Mouse (Mus musculus) MEL (cell line): ENCODE measurements around the gene Fam172a. TPM values are rescaled to one million over a fixed set of nuclear protein-coding genes. Genes with fewer than 3 reads are reported as not detected.
A peak's percentile ranks its signal among the peaks of the same experiment; 100 is the strongest.

ENCODE experiments used
- DNase-seq: peaks from one replicate; pipeline ENCODE4 v3.0.0; 2011; ENCODE audit warnings: low read depth, low spot score
- H3K27ac ChIP-seq: 2 replicates; pipeline ENCODE4 v1.5.1; 2012; ENCODE audit warnings: low read depth, mild to moderate bottlenecking, control low read depth, low read length, moderate library complexity; ENCODE audit not compliant: control insufficient read depth
- H3K27me3 ChIP-seq, 2 experiments: fragments of 150-350 bp in 1 of 2; sonication (generic) in 1 of 2; 2 replicates each; pipeline ENCODE4 v1.6.1; 2012; ENCODE audit warnings: low read length in 2 of 2, mild to moderate bottlenecking in 2 of 2, improper control_type of control experiment in 1 of 2, moderate library complexity in 1 of 2; ENCODE audit not compliant: insufficient read depth in 2 of 2, control insufficient read depth in 1 of 2
- H3K36me3 ChIP-seq, 2 experiments: 2 replicates each; pipeline ENCODE4 v1.6.1; 2012 to 2014; ENCODE audit warnings: low read length in 2 of 2, improper control_type of control experiment in 1 of 2, inconsistent platforms in 1 of 2, mild to moderate bottlenecking in 1 of 2; ENCODE audit not compliant: insufficient read depth in 2 of 2, control insufficient read depth in 1 of 2
- H3K4me1 ChIP-seq, 2 experiments: fragments of 150-350 bp in 1 of 2; sonication (generic) in 1 of 2; 2 replicates each; pipeline ENCODE4 v1.6.1; 2012; ENCODE audit warnings: low read length in 2 of 2, improper control_type of control experiment in 1 of 2, mild to moderate bottlenecking in 1 of 2; ENCODE audit not compliant: insufficient read depth in 2 of 2, control insufficient read depth in 1 of 2
- H3K4me3 ChIP-seq, 2 experiments: fragments of 150-350 bp in 1 of 2; sonication (generic) in 1 of 2; 2 replicates each; pipeline ENCODE4 v1.5.1; 2012; ENCODE audit warnings: low read depth in 2 of 2, low read length in 2 of 2, mild to moderate bottlenecking in 2 of 2, moderate library complexity in 2 of 2, control low read depth in 1 of 2, improper control_type of control experiment in 1 of 2; ENCODE audit not compliant: control insufficient read depth in 1 of 2, insufficient read depth in 1 of 2
- H3K79me2 ChIP-seq: 2 replicates; pipeline ENCODE4 v1.6.1; 2012; ENCODE audit warnings: mild to moderate bottlenecking, low read length, moderate library complexity; ENCODE audit not compliant: control insufficient read depth, poor library complexity, insufficient read depth
- H3K9ac ChIP-seq: 2 replicates; pipeline ENCODE4 v1.6.1; 2012; ENCODE audit warnings: low read depth, mild to moderate bottlenecking, control low read depth, low read length, moderate library complexity; ENCODE audit not compliant: control insufficient read depth, poor library complexity, severe bottlenecking
- H3K9me3 ChIP-seq: fragments of 150-350 bp; sonication (generic); replicated peaks from 2 replicates; pipeline ENCODE4 v1.6.1; 2012; ENCODE audit warnings: mild to moderate bottlenecking, low read length, improper control_type of control experiment, moderate library complexity; ENCODE audit not compliant: insufficient read depth
- BHLHE40 ChIP-seq: IDR thresholded peaks from 2 replicates; pipeline ENCODE4 v1.6.1; 2012; ENCODE audit warnings: low read depth, mild to moderate bottlenecking, inconsistent platforms, low read length, improper control_type of control experiment, borderline replicate concordance
- CHD1 ChIP-seq: IDR thresholded peaks from 2 replicates; pipeline ENCODE4 v1.6.1; 2012; ENCODE audit warnings: low read depth, mild to moderate bottlenecking, inconsistent platforms, low read length, improper control_type of control experiment
- CHD2 ChIP-seq: IDR thresholded peaks from 2 replicates; pipeline ENCODE4 v1.6.1; 2011; ENCODE audit warnings: low read length, improper control_type of control experiment
- CTCF ChIP-seq, 3 experiments: IDR thresholded peaks in 2 of 3; conservative IDR thresholded peaks in 1 of 3; 2 replicates each; pipeline ENCODE4 v1.5.1; 2011 to 2012; ENCODE audit warnings: low read length in 3 of 3, low read depth in 2 of 3, mild to moderate bottlenecking in 2 of 3, improper control_type of control experiment in 1 of 3, inconsistent platforms in 1 of 3, mixed read lengths in 1 of 3, moderate library complexity in 1 of 3; ENCODE audit not compliant: control insufficient read depth in 1 of 3, insufficient read depth in 1 of 3, poor library complexity in 1 of 3, severe bottlenecking in 1 of 3
- E2F4 ChIP-seq: IDR thresholded peaks from 2 replicates; pipeline ENCODE4 v1.6.1; 2011; ENCODE audit warnings: low read depth, low read length, improper control_type of control experiment, borderline replicate concordance
- ELF1 ChIP-seq: IDR thresholded peaks from 2 replicates; pipeline ENCODE4 v1.6.1; 2014; ENCODE audit warnings: low read depth, mild to moderate bottlenecking, inconsistent platforms, low read length, improper control_type of control experiment, moderate library complexity
- EP300 ChIP-seq, 2 experiments: IDR thresholded peaks; 2 replicates each; pipeline ENCODE4 v1.6.1; 2011; ENCODE audit warnings: improper control_type of control experiment in 2 of 2, low read length in 2 of 2, low read depth in 1 of 2, mild to moderate bottlenecking in 1 of 2
- GABPA ChIP-seq: IDR thresholded peaks from 2 replicates; pipeline ENCODE4 v1.6.1; 2012; ENCODE audit warnings: low read depth, mild to moderate bottlenecking, inconsistent platforms, low read length, improper control_type of control experiment, moderate library complexity
- GATA1 ChIP-seq: IDR thresholded peaks from 2 replicates; pipeline ENCODE4 v1.6.1; 2011; ENCODE audit warnings: low read depth, low read length, improper control_type of control experiment
- HCFC1 ChIP-seq: IDR thresholded peaks from 2 replicates; pipeline ENCODE4 v1.6.1; 2012; ENCODE audit warnings: low read depth, mild to moderate bottlenecking, inconsistent platforms, low read length, improper control_type of control experiment, moderate library complexity
- JUND ChIP-seq: IDR thresholded peaks from 2 replicates; pipeline ENCODE4 v1.6.1; 2011; ENCODE audit warnings: low read depth, mild to moderate bottlenecking, improper control_type of control experiment, low read length
- KAT2A ChIP-seq: conservative IDR thresholded peaks from 2 replicates; pipeline ENCODE4 v1.6.1; 2012; ENCODE audit warnings: low read depth, low read length, improper control_type of control experiment, inconsistent platforms
- MAFK ChIP-seq: IDR thresholded peaks from 2 replicates; pipeline ENCODE4 v1.6.1; 2011; ENCODE audit warnings: low read depth, mild to moderate bottlenecking, low read length, improper control_type of control experiment, borderline replicate concordance
- MAX ChIP-seq: IDR thresholded peaks from 2 replicates; pipeline ENCODE4 v1.6.1; 2011; ENCODE audit warnings: low read length, improper control_type of control experiment
- MEF2A ChIP-seq: IDR thresholded peaks from 2 replicates; pipeline ENCODE4 v1.6.1; 2014; ENCODE audit warnings: low read depth, mild to moderate bottlenecking, inconsistent platforms, low read length, improper control_type of control experiment; ENCODE audit not compliant: poor library complexity, insufficient replicate concordance, severe bottlenecking; ENCODE audit errors: extremely low read depth
- MXI1 ChIP-seq: IDR thresholded peaks from 2 replicates; pipeline ENCODE4 v1.6.1; 2011; ENCODE audit warnings: mild to moderate bottlenecking, low read depth, low read length, improper control_type of control experiment
- MYB ChIP-seq: IDR thresholded peaks from 2 replicates; pipeline ENCODE4 v1.6.1; 2011; ENCODE audit warnings: mild to moderate bottlenecking, low read depth, low read length, improper control_type of control experiment
- MYC ChIP-seq: IDR thresholded peaks from 2 replicates; pipeline ENCODE4 v1.6.1; 2011; ENCODE audit warnings: low read depth, mild to moderate bottlenecking, low read length, improper control_type of control experiment, moderate library complexity
- NELFE ChIP-seq: IDR thresholded peaks from 2 replicates; pipeline ENCODE4 v1.6.1; 2011; ENCODE audit warnings: low read depth, low read length, improper control_type of control experiment
- NRF1 ChIP-seq: IDR thresholded peaks from 2 replicates; pipeline ENCODE4 v1.6.1; 2014; ENCODE audit warnings: low read depth, mild to moderate bottlenecking, inconsistent platforms, low read length, improper control_type of control experiment, moderate library complexity; ENCODE audit not compliant: poor library complexity, insufficient read depth, severe bottlenecking
- POLR2A ChIP-seq, 2 experiments: IDR thresholded peaks; 2 replicates each; pipeline ENCODE4 v1.6.1; 2011 to 2012; ENCODE audit warnings: low read length in 2 of 2, mild to moderate bottlenecking in 2 of 2, control low read depth in 1 of 2, improper control_type of control experiment in 1 of 2, low read depth in 1 of 2, moderate library complexity in 1 of 2; ENCODE audit not compliant: control insufficient read depth in 1 of 2, insufficient read depth in 1 of 2, poor library complexity in 1 of 2
- POLR2AphosphoS2 ChIP-seq: IDR thresholded peaks from 2 replicates; pipeline ENCODE4 v1.6.1; 2011; ENCODE audit warnings: low read length, improper control_type of control experiment
- RAD21 ChIP-seq: IDR thresholded peaks from 2 replicates; pipeline ENCODE4 v1.6.1; 2011; ENCODE audit warnings: mild to moderate bottlenecking, low read depth, low read length, improper control_type of control experiment
- RCOR1 ChIP-seq: IDR thresholded peaks from 2 replicates; pipeline ENCODE4 v1.6.1; 2012; ENCODE audit warnings: low read depth, mild to moderate bottlenecking, inconsistent platforms, low read length, improper control_type of control experiment
- SIN3A ChIP-seq: IDR thresholded peaks from 2 replicates; pipeline ENCODE4 v1.6.1; 2012; ENCODE audit warnings: low read length, improper control_type of control experiment, inconsistent platforms
- SMC3 ChIP-seq: IDR thresholded peaks from 2 replicates; pipeline ENCODE4 v1.6.1; 2011; ENCODE audit warnings: low read depth, low read length, improper control_type of control experiment
- TAL1 ChIP-seq: IDR thresholded peaks from 2 replicates; pipeline ENCODE4 v1.6.1; 2012; ENCODE audit warnings: mild to moderate bottlenecking, inconsistent platforms, low read length, moderate library complexity, mixed read lengths
- TBP ChIP-seq: IDR thresholded peaks from 2 replicates; pipeline ENCODE4 v1.8.0; 2011; ENCODE audit warnings: low read depth, low read length, improper control_type of control experiment
- TCF12 ChIP-seq: IDR thresholded peaks from 2 replicates; pipeline ENCODE4 v1.6.1; 2014; ENCODE audit warnings: low read depth, mild to moderate bottlenecking, inconsistent platforms, low read length, improper control_type of control experiment, moderate library complexity
- UBTF ChIP-seq: IDR thresholded peaks from 2 replicates; pipeline ENCODE4 v1.6.1; 2012; ENCODE audit warnings: low read depth, mild to moderate bottlenecking, inconsistent platforms, low read length, improper control_type of control experiment, moderate library complexity, borderline replicate concordance; ENCODE audit not compliant: insufficient read depth
- USF1 ChIP-seq: IDR thresholded peaks from 2 replicates; pipeline ENCODE4 v1.6.1; 2014; ENCODE audit warnings: low read depth, mild to moderate bottlenecking, inconsistent platforms, low read length, improper control_type of control experiment, moderate library complexity
- USF2 ChIP-seq, 2 experiments: IDR thresholded peaks; 2 replicates each; pipeline ENCODE4 v1.6.1; 2011 to 2012; ENCODE audit warnings: improper control_type of control experiment in 2 of 2, low read length in 2 of 2, borderline replicate concordance in 1 of 2, inconsistent platforms in 1 of 2, low read depth in 1 of 2, mild to moderate bottlenecking in 1 of 2; ENCODE audit not compliant: insufficient read depth in 1 of 2
- ZC3H11A ChIP-seq: IDR thresholded peaks from 2 replicates; pipeline ENCODE4 v1.6.1; 2012; ENCODE audit warnings: low read depth, mild to moderate bottlenecking, inconsistent platforms, low read length, improper control_type of control experiment
- ZKSCAN1 ChIP-seq: IDR thresholded peaks from 2 replicates; pipeline ENCODE4 v1.6.1; 2012; ENCODE audit warnings: low read depth, mild to moderate bottlenecking, inconsistent platforms, low read length, improper control_type of control experiment, moderate library complexity
- ZMIZ1 ChIP-seq: IDR thresholded peaks from 2 replicates; pipeline ENCODE4 v1.6.1; 2012; ENCODE audit warnings: low read depth, mild to moderate bottlenecking, inconsistent platforms, low read length, improper control_type of control experiment, moderate library complexity
- ZNF384 ChIP-seq: IDR thresholded peaks from 2 replicates; pipeline ENCODE4 v1.6.1; 2012; ENCODE audit warnings: low read depth, mild to moderate bottlenecking, inconsistent platforms, low read length, improper control_type of control experiment
- polyA plus RNA-seq, 2 experiments: library from polyadenylated mRNA; stranded (reverse) in 1 of 2; unstranded in 1 of 2; fragments of >175 nt in 1 of 2; fragments of >200 nt in 1 of 2; gene quantifications; 2 replicates each; pipeline versions ENCODE4 v1.2.1 to v1.2.4; 2012; ENCODE audit warnings: low replicate concordance in 2 of 2, low read depth in 1 of 2; ENCODE audit not compliant: insufficient read length in 2 of 2, insufficient read depth in 1 of 2, missing spikeins in 1 of 2
- total RNA-seq: library from RNA; depleted of rRNA; stranded (reverse); fragments of 300-350 nt; gene quantifications from 2 replicates; pipeline ENCODE4 v1.2.3, GENCODE M21; 2012

Gene Fam172a
- total and polyA plus RNA-seq, 3 experiments: 13.4 to 358 (median 19.6) TPM

GRCm38 (mm10) chr13:78198871-78199641 is 497.2 kb downstream of the Fam172a start:
- Histone ChIP-seq H3K27ac (peak overlapping the region; percentile 92), H3K79me2 (peaks cover 24% of the 10 kb centered on the region), H3K36me3 (peaks cover 0 to 3% of the 10 kb centered on the region in 2 experiments; a peak in 2 of 4 replicates), H3K4me1 (peaks cover 0 to 2% of the 10 kb centered on the region in 2 experiments; a peak in 2 of 4 replicates), H3K4me3 (peak overlapping the region; percentile 90 to 91), H3K27me3 (no peaks in the 10 kb centered on the region), H3K9me3 (no peaks in the 10 kb centered on the region), H3K9ac (peak overlapping the region; percentile 98)
- DNase-seq: peak; percentile 57
- no peak for TF ChIP-seq E2F4
- no peak for TF ChIP-seq SMC3
- no peak for TF ChIP-seq POLR2AphosphoS2
- no peak for TF ChIP-seq ZNF384
- no peak for TF ChIP-seq TBP
- peak in 1 of 2 experiments; percentile 4; a peak in 1 of 4 replicates for TF ChIP-seq EP300 (IDR thresholded peaks at IDR 0.05; ENCODE audit: low read depth in 1 of 2, low read length in 2 of 2)
- TF ChIP-seq TCF12: no peak
- no peak for TF ChIP-seq MYC
- no peak for TF ChIP-seq HCFC1
- no peak; the same call in 1 of the 2 replicates for TF ChIP-seq SIN3A
- TF ChIP-seq GABPA: no peak
- TF ChIP-seq CHD2: no peak
- TF ChIP-seq KAT2A: no peak
- TF ChIP-seq UBTF: peak; percentile 75; the same call in 1 of the 2 replicates
- TF ChIP-seq NELFE: 0 out of 2 replicates have a peak, but pooled peaks have one; percentile 24
- no peak for TF ChIP-seq ZKSCAN1
- TF ChIP-seq MYB: no peak
- TF ChIP-seq ZC3H11A: no peak
- TF ChIP-seq CHD1: no peak
- no peak for TF ChIP-seq GATA1
- TF ChIP-seq MAX: no peak
- peak in 1 of 2 experiments; percentile 33; a peak in 1 of 4 replicates for TF ChIP-seq POLR2A (IDR thresholded peaks at IDR 0.05; ENCODE audit: control insufficient read depth in 1 of 2, insufficient read depth in 1 of 2, low read depth in 1 of 2, low read length in 2 of 2, poor library complexity in 1 of 2)
- TF ChIP-seq ELF1: no peak
- no peak for TF ChIP-seq BHLHE40
- no peak for TF ChIP-seq RCOR1
- no peak for TF ChIP-seq JUND
- TF ChIP-seq ZMIZ1: no peak
- TF ChIP-seq USF1: no peak
- no peak for TF ChIP-seq MAFK
- TF ChIP-seq MXI1: 0 out of 2 replicates have a peak, but pooled peaks have one; percentile 7
- peak; percentile 6; the same call in 1 of the 2 replicates for TF ChIP-seq NRF1
- TF ChIP-seq MEF2A: no peak
- no peak for TF ChIP-seq CTCF (IDR thresholded peaks at IDR 0.05 in 2 of 3, conservative IDR thresholded peaks at IDR 0.05 in 1 of 3; ENCODE audit: control insufficient read depth in 1 of 3, insufficient read depth in 1 of 3, low read depth in 2 of 3, low read length in 3 of 3, poor library complexity in 1 of 3, severe bottlenecking in 1 of 3)
- TF ChIP-seq TAL1: no peak
- no peak for TF ChIP-seq USF2 (IDR thresholded peaks at IDR 0.05; ENCODE audit: borderline replicate concordance in 1 of 2, insufficient read depth in 1 of 2, low read depth in 1 of 2, low read length in 2 of 2)
- no peak for TF ChIP-seq RAD21
